Mouse (Mus musculus): Measurements from ENCODE around the gene 2410131K14Rik. TPM values are rescaled to one million over a fixed set of nuclear protein-coding genes. Genes with fewer than 3 reads are reported as not detected.

2410131K14Rik gene
- polyA plus RNA-seq, 1 experiment, result 3.4 TPM

DNA sequence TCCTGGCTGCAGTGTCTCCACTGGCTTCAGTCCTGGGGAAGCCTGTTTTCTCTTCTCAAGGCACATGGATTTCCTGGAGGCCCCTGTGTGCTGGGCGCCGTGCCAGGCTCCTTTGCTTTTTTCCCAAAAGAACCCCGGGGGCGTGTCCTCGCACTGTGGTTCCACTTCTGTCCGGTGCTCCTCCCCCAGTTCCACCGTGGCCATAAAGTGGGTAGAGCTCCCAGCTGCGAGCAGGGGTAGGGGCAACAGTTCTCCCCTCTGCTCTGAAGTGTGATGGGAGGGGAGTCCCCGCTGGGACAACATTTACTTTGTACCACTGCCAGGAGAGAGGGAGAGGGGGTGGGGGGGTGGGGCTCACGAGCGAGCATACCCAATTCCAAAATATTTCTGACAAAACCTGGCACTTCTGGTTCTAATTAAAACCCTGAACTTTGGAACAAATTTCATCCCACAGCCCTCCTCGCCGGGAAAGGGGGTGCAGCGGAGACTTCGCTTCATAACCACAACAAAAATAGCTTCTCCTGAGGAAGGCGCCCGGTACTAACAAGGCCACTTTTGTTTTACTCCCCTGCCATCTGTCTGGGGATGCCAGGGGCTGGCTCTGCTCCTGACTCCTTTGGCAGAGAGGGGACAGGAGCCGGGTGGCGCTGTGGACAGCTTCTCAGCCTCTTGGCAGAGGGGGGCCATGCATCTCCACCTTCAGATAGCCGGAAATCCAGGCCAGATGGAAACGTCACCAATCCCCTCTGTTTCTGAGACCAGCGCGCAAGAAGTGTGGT, 49.2 kb downstream of the 2410131K14Rik start:
- H3K27ac ChIP-seq (ENCODE audit: control insufficient read depth, insufficient read depth, low read depth, low read length), result no peak overlapping the region; the same call in 1 of the 2 replicates
- TF ChIP-seq POLR2A (IDR thresholded peaks at IDR 0.05; ENCODE audit: control insufficient read depth, low read depth, low read length) (no peak), CTCF (IDR thresholded peaks at IDR 0.05; ENCODE audit: control insufficient read depth, insufficient read depth, insufficient replicate concordance, low read depth, low read length) (no peak)
- no peaks in the 10 kb centered on the region for H3K27me3 ChIP-seq (ENCODE audit: control insufficient read depth, insufficient read depth, low read length)
- H3K4me3 ChIP-seq (ENCODE audit: control insufficient read depth, low read depth, low read length), result no peak overlapping the region
- H3K36me3 ChIP-seq (ENCODE audit: control insufficient read depth, insufficient read depth, low read length), result no peaks in the 10 kb centered on the region
- peaks cover 6% of the 10 kb centered on the region for H3K4me1 ChIP-seq (ENCODE audit: control insufficient read depth, insufficient read depth, low read length)

DNA sequence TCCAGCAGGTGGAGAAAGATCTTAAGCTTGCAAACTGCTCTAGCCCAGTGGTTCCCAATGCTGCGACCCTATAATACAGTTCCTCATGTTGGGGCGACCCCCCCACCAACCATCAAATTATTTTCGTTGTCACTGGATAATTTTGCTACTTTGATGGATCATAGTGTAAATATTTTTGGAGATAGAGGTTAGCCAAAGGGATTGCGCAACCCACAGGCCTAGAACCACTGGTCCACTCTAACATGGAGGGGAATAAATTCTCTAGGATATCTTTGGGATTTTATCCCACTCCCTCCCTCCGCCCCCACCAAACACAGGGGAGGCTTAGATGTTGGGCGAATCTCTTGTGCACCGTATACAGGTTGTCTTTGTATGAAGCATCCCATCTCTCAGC, 49.8 kb downstream of the 2410131K14Rik start:
- Histone ChIP-seq H3K27ac (ENCODE audit: control insufficient read depth, insufficient read depth, low read depth, low read length) (no peak overlapping the region; the same call in 1 of the 2 replicates), H3K36me3 (ENCODE audit: control insufficient read depth, insufficient read depth, low read length) (no peaks in the 10 kb centered on the region), H3K4me1 (ENCODE audit: control insufficient read depth, insufficient read depth, low read length) (peaks cover 6% of the 10 kb centered on the region), H3K27me3 (ENCODE audit: control insufficient read depth, insufficient read depth, low read length) (no peaks in the 10 kb centered on the region), H3K4me3 (ENCODE audit: control insufficient read depth, low read depth, low read length) (no peak overlapping the region)
- TF ChIP-seq CTCF (IDR thresholded peaks at IDR 0.05; ENCODE audit: control insufficient read depth, insufficient read depth, insufficient replicate concordance, low read depth, low read length) (no peak), POLR2A (IDR thresholded peaks at IDR 0.05; ENCODE audit: control insufficient read depth, low read depth, low read length) (no peak)

DNA sequence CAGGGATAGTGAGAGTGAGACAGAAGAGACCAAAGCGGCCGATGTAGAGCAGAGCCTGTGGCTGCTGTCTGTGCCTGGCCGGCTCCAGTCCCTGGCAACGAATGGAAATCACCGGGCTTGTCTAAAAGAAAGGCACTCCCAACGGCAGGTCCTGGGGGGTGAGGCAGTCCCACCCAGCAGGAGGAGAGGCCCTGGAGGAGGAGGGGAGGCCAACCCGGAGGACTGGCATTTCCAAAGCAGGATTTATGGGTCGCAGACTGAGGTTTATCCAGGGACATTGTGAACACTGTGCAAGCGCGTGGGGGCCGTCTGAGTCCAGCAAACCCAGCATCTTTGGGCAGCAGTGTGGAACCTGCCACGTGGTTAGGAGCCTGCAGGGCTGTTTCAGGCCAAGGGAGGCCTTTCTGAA, 52.3 kb downstream of the 2410131K14Rik start:
- H3K27ac ChIP-seq (ENCODE audit: control insufficient read depth, insufficient read depth, low read depth, low read length), result no peak overlapping the region
- no peaks in the 10 kb centered on the region for H3K27me3 ChIP-seq (ENCODE audit: control insufficient read depth, insufficient read depth, low read length)
- TF ChIP-seq CTCF (IDR thresholded peaks at IDR 0.05; ENCODE audit: control insufficient read depth, insufficient read depth, insufficient replicate concordance, low read depth, low read length) (no peak), POLR2A (IDR thresholded peaks at IDR 0.05; ENCODE audit: control insufficient read depth, low read depth, low read length) (no peak)
- H3K4me1 ChIP-seq (ENCODE audit: control insufficient read depth, insufficient read depth, low read length), result peaks cover 6% of the 10 kb centered on the region
- no peaks in the 10 kb centered on the region for H3K36me3 ChIP-seq (ENCODE audit: control insufficient read depth, insufficient read depth, low read length)
- H3K4me3 ChIP-seq (ENCODE audit: control insufficient read depth, low read depth, low read length), result no peak overlapping the region

DNA sequence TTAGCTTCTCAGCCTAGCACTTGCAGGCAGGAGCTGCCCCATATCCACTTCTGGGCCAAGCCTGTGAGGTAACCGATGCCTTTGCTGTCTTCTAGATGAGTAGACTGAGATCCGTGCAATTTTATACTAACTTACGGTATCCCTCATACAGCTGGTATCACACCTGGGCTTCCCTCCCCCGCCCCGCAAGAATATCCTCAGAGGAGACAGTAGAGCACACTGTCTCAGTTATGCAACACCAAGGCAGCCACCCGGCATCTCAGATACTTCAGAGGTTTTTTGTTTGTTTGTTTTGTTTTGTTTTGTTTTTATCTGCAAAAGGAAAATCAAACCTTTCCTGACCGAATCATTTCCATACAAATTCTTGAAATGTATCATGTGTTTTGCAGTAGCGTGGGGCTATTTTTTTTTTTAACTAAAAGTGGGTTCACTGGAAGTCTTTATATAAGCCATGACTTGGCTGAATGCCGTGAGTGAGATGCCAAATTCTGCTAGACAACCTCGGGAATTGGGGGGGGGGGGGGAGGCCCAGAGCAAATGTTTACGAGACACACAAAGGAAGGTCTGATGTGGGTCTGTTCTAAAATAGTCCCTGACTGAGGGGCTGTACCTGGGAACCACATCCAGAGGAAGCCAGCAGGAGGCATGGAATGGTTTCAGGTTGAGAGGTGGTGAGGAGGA, 54.8 kb downstream of the 2410131K14Rik start:
- Histone ChIP-seq H3K27me3 (ENCODE audit: control insufficient read depth, insufficient read depth, low read length) (no peaks in the 10 kb centered on the region), H3K4me3 (ENCODE audit: control insufficient read depth, low read depth, low read length) (no peak overlapping the region), H3K36me3 (ENCODE audit: control insufficient read depth, insufficient read depth, low read length) (no peaks in the 10 kb centered on the region), H3K4me1 (ENCODE audit: control insufficient read depth, insufficient read depth, low read length) (peaks cover 6% of the 10 kb centered on the region), H3K27ac (ENCODE audit: control insufficient read depth, insufficient read depth, low read depth, low read length) (no peak overlapping the region)
- TF ChIP-seq CTCF (IDR thresholded peaks at IDR 0.05; ENCODE audit: control insufficient read depth, insufficient read depth, insufficient replicate concordance, low read depth, low read length), result no peak
- no peak for TF ChIP-seq POLR2A (IDR thresholded peaks at IDR 0.05; ENCODE audit: control insufficient read depth, low read depth, low read length)

DNA sequence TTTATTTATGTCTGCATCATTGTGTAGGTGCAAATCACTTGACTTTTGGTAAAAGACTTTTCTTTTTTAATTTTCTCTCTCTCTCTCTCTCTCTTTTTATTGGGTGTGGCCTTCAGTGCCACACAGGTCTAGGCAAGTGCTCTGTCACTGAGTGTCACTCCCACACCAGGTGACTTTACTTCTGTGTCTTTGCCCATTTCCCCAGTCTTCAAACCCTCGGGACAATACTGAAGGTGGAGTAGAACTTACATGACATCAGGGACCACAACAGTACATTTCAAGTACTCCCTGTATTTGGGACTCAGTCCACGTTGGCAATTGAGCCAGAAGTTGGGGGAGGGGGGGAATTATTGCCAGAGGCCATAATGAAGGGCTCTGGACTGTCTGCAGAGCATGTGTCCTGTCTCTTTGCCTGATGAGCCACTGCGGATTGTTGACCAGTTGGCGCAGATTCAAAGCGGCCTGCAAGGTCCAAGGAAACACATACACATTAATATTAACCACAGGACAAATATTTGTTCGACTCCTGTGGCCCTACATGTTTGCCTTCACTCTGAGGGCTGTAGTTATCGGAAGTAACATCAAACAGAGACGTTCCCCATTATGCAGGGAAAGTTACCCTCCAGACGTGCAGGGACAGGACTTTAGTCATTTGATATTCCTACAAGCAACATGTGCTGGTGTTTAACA, 57.6 kb downstream of the 2410131K14Rik start:
- H3K27ac ChIP-seq (ENCODE audit: control insufficient read depth, insufficient read depth, low read depth, low read length), result no peak overlapping the region

DNA sequence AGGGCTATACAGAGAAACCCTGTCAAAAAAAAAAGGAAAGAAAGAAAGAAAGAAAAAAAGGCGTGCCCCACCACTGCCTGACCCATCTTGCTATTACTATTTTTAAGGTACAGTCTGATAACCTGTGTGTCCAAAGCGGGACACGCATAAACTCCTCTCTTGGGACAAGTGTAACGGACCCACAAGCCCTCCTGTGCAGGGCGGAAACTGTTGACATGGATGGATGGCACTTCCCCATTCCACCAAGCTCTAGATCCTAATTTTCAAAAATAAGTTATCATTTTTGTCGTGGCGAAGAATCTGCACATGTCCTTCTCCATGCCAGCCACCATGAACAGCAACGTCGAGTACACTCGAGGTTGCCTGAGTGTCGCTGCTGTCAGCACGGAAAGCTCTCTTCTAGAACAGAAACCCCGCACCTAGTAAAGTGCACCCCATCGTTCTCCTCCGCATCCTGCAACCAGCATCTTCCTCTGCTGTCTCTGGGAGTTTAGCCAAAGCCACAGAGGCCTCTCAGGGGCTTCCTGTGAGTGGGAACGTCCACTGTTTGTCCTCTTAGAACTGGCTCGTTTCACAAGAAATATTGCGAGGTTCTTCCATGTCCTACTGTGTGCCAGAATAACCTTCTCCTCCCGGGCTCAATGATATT, 60.1 kb downstream of the 2410131K14Rik start:
- Histone ChIP-seq H3K4me3 (ENCODE audit: control insufficient read depth, low read depth, low read length) (no peak overlapping the region), H3K27ac (ENCODE audit: control insufficient read depth, insufficient read depth, low read depth, low read length) (no peak overlapping the region), H3K27me3 (ENCODE audit: control insufficient read depth, insufficient read depth, low read length) (no peaks in the 10 kb centered on the region), H3K4me1 (ENCODE audit: control insufficient read depth, insufficient read depth, low read length) (no peaks in the 10 kb centered on the region), H3K36me3 (ENCODE audit: control insufficient read depth, insufficient read depth, low read length) (no peaks in the 10 kb centered on the region)
- TF ChIP-seq POLR2A (IDR thresholded peaks at IDR 0.05; ENCODE audit: control insufficient read depth, low read depth, low read length), result no peak

More for the DNA sequence above, 57.6 kb downstream of the 2410131K14Rik start:
- TF ChIP-seq CTCF (IDR thresholded peaks at IDR 0.05; ENCODE audit: control insufficient read depth, insufficient read depth, insufficient replicate concordance, low read depth, low read length) (no peak), POLR2A (IDR thresholded peaks at IDR 0.05; ENCODE audit: control insufficient read depth, low read depth, low read length) (no peak)
- Histone ChIP-seq H3K27me3 (ENCODE audit: control insufficient read depth, insufficient read depth, low read length) (no peaks in the 10 kb centered on the region), H3K4me1 (ENCODE audit: control insufficient read depth, insufficient read depth, low read length) (peaks cover 2% of the 10 kb centered on the region), H3K36me3 (ENCODE audit: control insufficient read depth, insufficient read depth, low read length) (no peaks in the 10 kb centered on the region), H3K4me3 (ENCODE audit: control insufficient read depth, low read depth, low read length) (no peak overlapping the region)

DNA sequence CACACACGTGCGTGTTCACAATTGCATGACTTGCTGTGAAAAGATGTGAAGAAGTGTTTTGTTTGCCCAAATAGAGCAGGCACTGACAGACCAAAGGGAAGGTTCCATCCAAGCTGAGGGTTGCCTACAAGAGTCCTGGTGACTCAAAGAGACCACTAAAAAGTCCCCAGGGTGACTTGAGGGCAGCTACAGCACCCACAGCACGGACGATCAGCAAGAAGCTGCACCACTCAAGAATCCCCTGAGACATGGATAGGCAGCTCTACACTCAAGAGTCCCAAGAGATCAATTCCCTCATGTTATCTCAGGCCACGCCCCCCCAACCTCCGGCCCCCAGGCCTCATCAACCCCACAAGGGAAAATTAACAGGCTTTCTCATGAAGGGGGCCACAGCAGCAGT, 65.4 kb downstream of the 2410131K14Rik start:
- TF ChIP-seq CTCF (IDR thresholded peaks at IDR 0.05; ENCODE audit: control insufficient read depth, insufficient read depth, insufficient replicate concordance, low read depth, low read length) (no peak), POLR2A (IDR thresholded peaks at IDR 0.05; ENCODE audit: control insufficient read depth, low read depth, low read length) (no peak)
- Histone ChIP-seq H3K36me3 (ENCODE audit: control insufficient read depth, insufficient read depth, low read length) (no peaks in the 10 kb centered on the region), H3K4me3 (ENCODE audit: control insufficient read depth, low read depth, low read length) (no peak overlapping the region), H3K27ac (ENCODE audit: control insufficient read depth, insufficient read depth, low read depth, low read length) (no peak overlapping the region), H3K27me3 (ENCODE audit: control insufficient read depth, insufficient read depth, low read length) (no peaks in the 10 kb centered on the region), H3K4me1 (ENCODE audit: control insufficient read depth, insufficient read depth, low read length) (peaks cover 2% of the 10 kb centered on the region; the same call in 1 of the 2 replicates)
